Mouse (Mus musculus) kidney, postnatal 25 days (tissue): ENCODE results near the gene Pms1.

Source experiments
- DNase-seq, 2 experiments: peaks; one replicate each; pipeline ENCODE4 v3.0.0; 2021; ENCODE audit warnings: mixed read lengths in 2 of 2

Gene Pms1

GRCm38 (mm10) chr1:53194536-53194935 lies 102.3 kb downstream of the Pms1 start:
- no peak for DNase-seq

DNA sequence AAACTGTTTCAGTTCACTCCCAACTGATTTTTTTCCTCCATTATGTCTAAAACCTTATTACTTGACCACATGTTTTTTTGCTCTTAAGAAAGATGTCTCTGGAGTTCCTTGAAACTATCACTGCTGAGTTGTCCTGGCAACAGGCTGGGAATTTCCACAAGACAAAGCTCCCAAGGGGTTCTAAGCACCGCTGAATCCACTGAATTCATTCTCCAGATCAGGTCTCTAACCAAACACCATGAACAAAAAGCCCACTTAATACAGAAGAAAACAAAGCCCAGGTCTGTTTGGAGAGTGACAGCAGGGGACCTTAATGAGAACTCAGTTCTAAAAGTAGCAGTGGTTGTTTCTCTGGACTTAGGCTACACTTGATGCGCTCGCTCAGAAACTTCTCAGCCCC lies 105.6 kb downstream of the Pms1 start:
- no peak for DNase-seq

DNA sequence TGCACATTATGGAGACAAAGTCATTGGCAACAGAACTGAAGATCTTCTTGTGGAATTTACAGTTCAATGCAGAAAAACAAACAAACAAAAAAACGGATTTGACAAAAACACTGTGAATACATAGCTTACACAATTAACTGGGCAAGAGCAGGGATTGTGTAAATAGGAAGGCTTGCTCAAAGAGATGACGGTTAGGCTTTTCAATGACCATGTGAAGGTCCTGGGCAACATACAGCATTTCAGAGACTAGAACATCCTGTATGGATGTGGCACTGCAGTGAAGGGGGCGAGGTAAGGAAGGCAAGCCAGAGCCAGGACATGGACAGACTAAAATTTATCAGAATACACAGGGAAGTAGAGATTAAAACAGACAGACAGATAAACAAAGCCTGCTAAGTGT lies 107.2 kb downstream of the Pms1 start:
- DNase-seq: no peak

- no peak for DNase-seq
These were observed 109.3 kb downstream of the Pms1 start, which contains the start of gene 1700019A02Rik for GRCm38 (mm10) chr1:53187536-53187935. Gene 1700019A02Rik, minus strand, starts transcription at chr1:53187636.

DNA sequence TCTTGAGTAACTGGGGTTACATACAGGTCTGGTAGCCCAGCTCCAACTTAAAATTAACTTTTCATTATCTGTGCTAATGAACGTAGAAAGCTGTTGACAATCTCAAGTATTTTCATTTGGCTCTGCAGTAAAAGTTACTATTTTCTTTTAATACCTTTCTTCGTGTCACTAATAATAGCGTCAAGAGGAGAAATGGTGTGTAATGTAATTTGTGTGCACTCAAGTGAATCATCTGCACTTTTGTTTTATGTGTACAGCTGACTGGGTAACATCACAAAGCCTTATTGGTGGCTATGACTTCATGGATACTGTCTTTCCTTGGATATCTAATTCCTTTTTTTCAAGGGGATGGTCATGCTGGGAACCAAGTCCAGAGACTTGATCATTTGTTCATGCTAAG lies 110.5 kb downstream of the Pms1 start:
- DNase-seq: no peak

DNA sequence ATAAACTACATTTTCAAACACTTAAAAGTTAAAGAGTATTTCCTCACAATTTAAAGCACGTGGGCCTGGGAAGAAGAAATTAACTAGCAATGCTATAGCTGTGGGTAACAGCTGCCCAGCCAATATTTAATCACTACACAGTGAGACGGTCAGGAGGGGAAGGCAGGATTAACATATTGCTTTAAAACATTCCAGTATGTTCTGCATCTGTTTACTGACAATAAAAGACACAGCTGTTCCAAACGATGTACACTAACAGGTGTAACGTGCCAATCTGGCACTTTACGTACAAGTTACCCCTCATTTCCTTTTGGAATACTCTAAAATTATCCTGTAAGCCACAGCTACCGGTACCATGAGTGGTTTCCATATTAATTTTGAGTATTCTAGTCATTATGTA lies 139.1 kb downstream of the Pms1 start:
- no peak for DNase-seq
